Mouse (Mus musculus): Measurements from ENCODE around the gene Plxna2. TPM values are rescaled to one million over a fixed set of nuclear protein-coding genes. Genes with fewer than 3 reads are reported as not detected.

Plxna2 gene
- total and polyA plus RNA-seq, 3 experiments: under 0.01 to 0.03 TPM; not detected in 1

- Histone ChIP-seq H3K4me3 (ENCODE audit: control insufficient read depth in 1 of 2, insufficient read depth in 1 of 2, low read depth in 2 of 2, low read length in 2 of 2) (no peak overlapping the region), H3K9me3 (replicated peaks; ENCODE audit: insufficient read depth, low read length) (no peaks in the 10 kb centered on the region), H3K79me2 (ENCODE audit: control insufficient read depth, insufficient read depth, low read length, poor library complexity) (no peaks in the 10 kb centered on the region), H3K4me1 (ENCODE audit: control insufficient read depth in 1 of 2, insufficient read depth in 2 of 2, low read length in 2 of 2) (no peaks in the 10 kb centered on the region), H3K36me3 (ENCODE audit: control insufficient read depth in 1 of 2, insufficient read depth in 2 of 2, low read length in 2 of 2) (no peaks in the 10 kb centered on the region), H3K9ac (ENCODE audit: control insufficient read depth, low read depth, low read length, poor library complexity, severe bottlenecking) (no peak overlapping the region), H3K27ac (ENCODE audit: control insufficient read depth, low read depth, low read length) (no peak overlapping the region), H3K27me3 (ENCODE audit: control insufficient read depth in 1 of 2, insufficient read depth in 2 of 2, low read length in 2 of 2) (no peaks in the 10 kb centered on the region)
- DNase-seq (ENCODE audit: low read depth, low spot score): no peak
- TF ChIP-seq TCF12 (IDR thresholded peaks at IDR 0.05; ENCODE audit: low read depth, low read length) (no peak), ZC3H11A (IDR thresholded peaks at IDR 0.05; ENCODE audit: low read depth, low read length) (no peak), TAL1 (IDR thresholded peaks at IDR 0.05; ENCODE audit: low read length) (no peak), UBTF (IDR thresholded peaks at IDR 0.05; ENCODE audit: borderline replicate concordance, insufficient read depth, low read depth, low read length) (no peak), SIN3A (IDR thresholded peaks at IDR 0.05; ENCODE audit: low read length) (no peak), CTCF (IDR thresholded peaks at IDR 0.05 in 2 of 3, conservative IDR thresholded peaks at IDR 0.05 in 1 of 3; ENCODE audit: control insufficient read depth in 1 of 3, insufficient read depth in 1 of 3, low read depth in 2 of 3, low read length in 3 of 3, poor library complexity in 1 of 3, severe bottlenecking in 1 of 3) (no peak), MXI1 (IDR thresholded peaks at IDR 0.05; ENCODE audit: low read depth, low read length) (no peak), NELFE (IDR thresholded peaks at IDR 0.05; ENCODE audit: low read depth, low read length) (no peak), EP300 (IDR thresholded peaks at IDR 0.05; ENCODE audit: low read depth in 1 of 2, low read length in 2 of 2) (no peak), BHLHE40 (IDR thresholded peaks at IDR 0.05; ENCODE audit: borderline replicate concordance, low read depth, low read length) (no peak)
Observed at GRCm38 (mm10) chr1:194712373-194712772, 94.4 kb downstream of the Plxna2 start.

GRCm38 (mm10) chr1:194714138-194715031 is 96.4 kb downstream of the Plxna2 start:
- no peaks in the 10 kb centered on the region for H3K79me2 ChIP-seq (ENCODE audit: control insufficient read depth, insufficient read depth, low read length, poor library complexity)
- no peak for DNase-seq (ENCODE audit: low read depth, low spot score)
- H3K9ac ChIP-seq (ENCODE audit: control insufficient read depth, low read depth, low read length, poor library complexity, severe bottlenecking): no peak overlapping the region
- TF ChIP-seq ZKSCAN1 (IDR thresholded peaks at IDR 0.05; ENCODE audit: low read depth, low read length) (no peak), ZNF384 (IDR thresholded peaks at IDR 0.05; ENCODE audit: low read depth, low read length) (no peak), BHLHE40 (IDR thresholded peaks at IDR 0.05; ENCODE audit: borderline replicate concordance, low read depth, low read length) (no peak), CTCF (IDR thresholded peaks at IDR 0.05 in 2 of 3, conservative IDR thresholded peaks at IDR 0.05 in 1 of 3; ENCODE audit: control insufficient read depth in 1 of 3, insufficient read depth in 1 of 3, low read depth in 2 of 3, low read length in 3 of 3, poor library complexity in 1 of 3, severe bottlenecking in 1 of 3) (no peak), HCFC1 (IDR thresholded peaks at IDR 0.05; ENCODE audit: low read depth, low read length) (no peak), ZC3H11A (IDR thresholded peaks at IDR 0.05; ENCODE audit: low read depth, low read length) (no peak), MXI1 (IDR thresholded peaks at IDR 0.05; ENCODE audit: low read depth, low read length) (no peak)
- no peaks in the 10 kb centered on the region for H3K36me3 ChIP-seq (ENCODE audit: control insufficient read depth in 1 of 2, insufficient read depth in 2 of 2, low read length in 2 of 2)
- H3K4me3 ChIP-seq (ENCODE audit: control insufficient read depth in 1 of 2, insufficient read depth in 1 of 2, low read depth in 2 of 2, low read length in 2 of 2): no peak overlapping the region
- no peak overlapping the region for H3K27ac ChIP-seq (ENCODE audit: control insufficient read depth, low read depth, low read length)
- H3K9me3 ChIP-seq (replicated peaks; ENCODE audit: insufficient read depth, low read length): no peaks in the 10 kb centered on the region
- H3K27me3 ChIP-seq (ENCODE audit: control insufficient read depth in 1 of 2, insufficient read depth in 2 of 2, low read length in 2 of 2): no peaks in the 10 kb centered on the region
- no peaks in the 10 kb centered on the region for H3K4me1 ChIP-seq (ENCODE audit: control insufficient read depth in 1 of 2, insufficient read depth in 2 of 2, low read length in 2 of 2)

All from MEL (cell line).